Mouse (Mus musculus) liver, adult 2 months (tissue): Measurements from ENCODE around the gene Pus10.

Experiments used
- CTCF ChIP-seq: fragments of 200-500 bp; IDR thresholded peaks from 2 replicates; pipeline ENCODE4 v1.5.1; 2011; ENCODE audit warnings: low read depth, low read length, control low read depth
- POLR2A ChIP-seq: fragments of 200-500 bp; IDR thresholded peaks from 2 replicates; pipeline ENCODE4 v1.6.1; 2011; ENCODE audit warnings: low read length, control low read depth; ENCODE audit not compliant: insufficient read depth; ENCODE audit errors: extremely low read depth

DNA sequence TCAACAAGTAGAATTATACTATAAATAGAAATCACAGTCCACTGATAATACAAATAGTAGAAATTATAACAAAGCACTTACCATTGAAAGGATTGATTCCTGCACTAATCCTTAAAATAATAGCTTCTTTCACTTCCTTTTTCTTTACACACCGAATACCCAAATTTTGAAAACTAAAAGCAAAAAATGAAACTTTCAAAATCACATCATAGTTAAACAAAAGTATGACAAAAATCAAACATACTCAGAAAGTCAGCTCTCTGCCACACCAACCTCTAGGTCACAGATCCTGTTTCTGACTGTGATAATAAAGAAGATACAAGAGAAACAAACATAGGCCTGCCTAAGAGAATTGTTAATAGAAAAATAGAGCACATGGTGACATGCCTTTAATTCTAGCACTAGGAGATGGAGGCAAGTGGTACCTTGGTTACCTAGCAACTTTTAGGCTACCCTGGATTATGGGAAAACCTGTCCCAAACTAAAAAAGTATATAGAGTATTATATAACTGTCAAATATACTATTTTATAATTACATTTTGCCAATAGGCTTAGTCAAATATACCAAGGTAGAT lies 87.7 kb downstream of the Pus10 start:
- TF ChIP-seq POLR2A (no peak), CTCF (no peak)
